Mouse (Mus musculus) megakaryocyte, embryonic 14.5 days (primary cell): Measurements from ENCODE around the gene Cnpy2. TPM values are rescaled to one million over a fixed set of nuclear protein-coding genes. Genes with fewer than 3 reads are reported as not detected.

ENCODE experiments used
- H3K27me3 ChIP-seq: replicated peaks from 2 replicates; pipeline ENCODE3; 2012; ENCODE audit warnings: inconsistent platforms
- H3K36me3 ChIP-seq: replicated peaks from 2 replicates; pipeline ENCODE3; 2012; ENCODE audit warnings: low read length, inconsistent platforms, mixed read lengths
- H3K4me1 ChIP-seq: 2 replicates; pipeline ENCODE4 v1.6.1; 2012; ENCODE audit warnings: inconsistent platforms
- H3K4me3 ChIP-seq: replicated peaks from 2 replicates; pipeline ENCODE3; 2012; ENCODE audit warnings: moderate library complexity, mild to moderate bottlenecking, inconsistent platforms
- H3K9me3 ChIP-seq: 2 replicates; pipeline ENCODE4 v1.6.1; 2012; ENCODE audit warnings: inconsistent platforms
- FLI1 ChIP-seq: IDR thresholded peaks from 2 replicates; pipeline ENCODE4 v1.6.1; 2012; ENCODE audit warnings: low read length, inconsistent platforms, mixed read lengths
- GATA1 ChIP-seq: IDR thresholded peaks from 3 replicates; pipeline ENCODE4 v1.6.1; 2012; ENCODE audit warnings: mixed read lengths, low read length, inconsistent platforms, borderline replicate concordance
- polyA plus RNA-seq: library from polyadenylated mRNA; stranded (reverse); fragments of >175 nt; gene quantifications from 2 replicates; pipeline ENCODE4 v1.2.3, GENCODE M21; 2012; ENCODE audit warnings: low replicate concordance; ENCODE audit not compliant: insufficient read depth

Cnpy2 gene
- polyA plus RNA-seq, 1 experiment = 98.4 TPM

GRCm38 (mm10) chr10:128362568-128362967 is 40.3 kb downstream of the Cnpy2 start:
- peaks cover 17% of the 10 kb centered on the region for H3K4me1 ChIP-seq
- no peaks in the 10 kb centered on the region for H3K27me3 ChIP-seq
- TF ChIP-seq GATA1 (no peak), FLI1 (no peak)
- H3K4me3 ChIP-seq = no peak overlapping the region
- H3K36me3 ChIP-seq = peaks cover 79% of the 10 kb centered on the region
- H3K9me3 ChIP-seq = no peaks in the 10 kb centered on the region

- H3K36me3 ChIP-seq = peaks cover 26% of the 10 kb centered on the region
- H3K27me3 ChIP-seq = no peaks in the 10 kb centered on the region
- no peak for TF ChIP-seq FLI1
- TF ChIP-seq GATA1 = no peak
- H3K4me3 ChIP-seq = peak overlapping the region; percentile 92
- H3K4me1 ChIP-seq = peaks cover 40% of the 10 kb centered on the region
- no peaks in the 10 kb centered on the region for H3K9me3 ChIP-seq
Observed at GRCm38 (mm10) chr10:128367899-128368401, 45.7 kb downstream of the Cnpy2 start.

- no peak; the same call in 1 of the 2 replicates for TF ChIP-seq FLI1
- TF ChIP-seq GATA1 = no peak
- Histone ChIP-seq H3K4me1 (peaks cover 42% of the 10 kb centered on the region), H3K4me3 (peak within 1 kb of the TSS; percentile 92), H3K27me3 (no peaks in the 10 kb centered on the region), H3K36me3 (peaks cover 19% of the 10 kb centered on the region), H3K9me3 (no peaks in the 10 kb centered on the region)
Observed at GRCm38 (mm10) chr10:128368402-128369217, 46.4 kb downstream of the Cnpy2 start, which contains the start of gene Coq10a. Gene Coq10a (minus strand): TSS chr10:128368997.

GRCm38 (mm10) chr10:128369218-128369543 is 46.9 kb downstream of the Cnpy2 start:
- H3K27me3 ChIP-seq = no peaks in the 10 kb centered on the region
- no peak for TF ChIP-seq FLI1
- no peak for TF ChIP-seq GATA1
- H3K4me1 ChIP-seq = peaks cover 43% of the 10 kb centered on the region

GRCm38 (mm10) chr10:128369599-128369998 is 47.3 kb downstream of the Cnpy2 start:
- no peak for TF ChIP-seq GATA1
- TF ChIP-seq FLI1 = no peak
- H3K27me3 ChIP-seq = no peaks in the 10 kb centered on the region
- peaks cover 13% of the 10 kb centered on the region for H3K36me3 ChIP-seq
- peak overlapping the region; percentile 92 for H3K4me3 ChIP-seq
- peaks cover 43% of the 10 kb centered on the region for H3K4me1 ChIP-seq
- no peaks in the 10 kb centered on the region for H3K9me3 ChIP-seq

More at GRCm38 (mm10) chr10:128369218-128369543, 46.9 kb downstream of the Cnpy2 start:
- H3K36me3 ChIP-seq = peaks cover 17% of the 10 kb centered on the region
- H3K9me3 ChIP-seq = no peaks in the 10 kb centered on the region
- H3K4me3 ChIP-seq = peak overlapping the region; percentile 92

GRCm38 (mm10) chr10:128370021-128370420 is 47.8 kb downstream of the Cnpy2 start:
- TF ChIP-seq FLI1 (no peak), GATA1 (no peak)
- H3K4me1 ChIP-seq = peaks cover 43% of the 10 kb centered on the region
- H3K4me3 ChIP-seq = no peak overlapping the region
- no peaks in the 10 kb centered on the region for H3K27me3 ChIP-seq
- H3K9me3 ChIP-seq = no peaks in the 10 kb centered on the region
- H3K36me3 ChIP-seq = peaks cover 9% of the 10 kb centered on the region

GRCm38 (mm10) chr10:128370601-128371000 is 48.3 kb downstream of the Cnpy2 start:
- no peaks in the 10 kb centered on the region for H3K27me3 ChIP-seq
- no peak for TF ChIP-seq GATA1
- TF ChIP-seq FLI1 = no peak
- no peaks in the 10 kb centered on the region for H3K9me3 ChIP-seq
- H3K4me1 ChIP-seq = peaks cover 43% of the 10 kb centered on the region
- H3K36me3 ChIP-seq = peaks cover 3% of the 10 kb centered on the region
- H3K4me3 ChIP-seq = no peak overlapping the region

GRCm38 (mm10) chr10:128372142-128372541 is 49.9 kb downstream of the Cnpy2 start:
- Histone ChIP-seq H3K9me3 (no peaks in the 10 kb centered on the region), H3K27me3 (no peaks in the 10 kb centered on the region), H3K4me3 (no peak overlapping the region), H3K36me3 (no peaks in the 10 kb centered on the region), H3K4me1 (peaks cover 51% of the 10 kb centered on the region)
- no peak for TF ChIP-seq FLI1
- no peak for TF ChIP-seq GATA1

- TF ChIP-seq GATA1 = no peak
- no peak for TF ChIP-seq FLI1
- Histone ChIP-seq H3K9me3 (no peaks in the 10 kb centered on the region), H3K36me3 (peaks cover 3% of the 10 kb centered on the region), H3K4me1 (peaks cover 50% of the 10 kb centered on the region), H3K4me3 (peak overlapping the region; percentile 44), H3K27me3 (no peaks in the 10 kb centered on the region)
Observed at GRCm38 (mm10) chr10:128372989-128373748, 50.9 kb downstream of the Cnpy2 start.
